22 mouse cellular contexts compared by ENCODE assay signal in the genomic region with DNA sequence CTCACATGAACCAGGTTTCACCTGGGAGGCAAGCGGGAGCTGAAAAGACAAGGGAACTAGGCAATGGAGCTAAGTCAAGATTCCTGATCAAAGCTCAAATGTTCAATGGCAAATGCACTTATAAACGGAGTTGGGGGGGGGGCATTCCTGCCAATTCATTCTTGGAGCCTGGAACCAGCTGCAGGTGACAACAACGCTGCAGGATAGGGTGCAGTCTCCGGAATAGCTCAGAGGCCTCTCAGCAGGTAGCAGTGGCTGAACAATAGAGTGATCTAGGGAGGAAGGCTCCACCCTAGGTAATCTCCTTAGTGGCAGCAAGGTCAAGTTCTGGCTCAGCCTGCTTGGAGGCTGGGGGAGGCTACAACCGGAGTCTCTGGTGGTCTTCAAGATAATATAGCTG. TPM values are rescaled to one million over a fixed set of nuclear protein-coding genes. Genes with fewer than 3 reads are reported as not detected.
A peak's percentile ranks its signal among the peaks of the same experiment; 100 is the strongest.
DNase-seq lines count a peak whose midpoint lies in the region; ATAC-seq and TF ChIP-seq lines count a peak whose summit lies in the region.
"Not testable (repeated sequence)": the region's sequence is repeated elsewhere in the genome, so short reads cannot be mapped to it uniquely, and the experiment has no call there.
"Had no signal": no experiment of that assay in that cellular context is flagged by ENCODE, and none has a peak within 500 bp of the region (broad histone marks: within the 10 kb centered on the region; RNA-seq: fewer than 3 reads in every experiment).

No protein-coding gene starts in this region.

- TF ChIP-seq EP300 in ES-Bruce4 (IDR thresholded peaks at IDR 0.05; ENCODE audit: insufficient read depth, low read depth, low read length) = peak; percentile 85

- not testable (repeated sequence) for H3K4me1 ChIP-seq in ES-Bruce4 (ENCODE audit: control insufficient read depth, insufficient read depth, low read length); ES-E14 (ENCODE audit: control insufficient read depth in 2 of 2, insufficient read depth in 2 of 2, low read length in 2 of 2, poor library complexity in 1 of 2); embryonic facial prominence, embryonic 13.5 days; embryonic facial prominence, embryonic 15.5 days; hindbrain, embryonic 10.5 days (replicated peaks)

- H3K9me3 ChIP-seq in ES-Bruce4 (replicated peaks; ENCODE audit: control insufficient read depth, insufficient read depth, low read length, poor library complexity, severe bottlenecking) = peaks cover 14% of the 10 kb centered on the region
- H3K9me3 ChIP-seq in ES-E14 (ENCODE audit: control insufficient read depth, insufficient read depth, low read depth, low read length); embryonic facial prominence, embryonic 13.5 days; embryonic facial prominence, embryonic 15.5 days (replicated peaks); hindbrain, embryonic 10.5 days: not testable (repeated sequence)

- ATAC-seq in embryonic facial prominence, embryonic 13.5 days (ENCODE audit: insufficient number of reproducible peaks, insufficient read depth, low FRiP score, low TSS enrichment, low read depth); embryonic facial prominence, embryonic 15.5 days (ENCODE audit: insufficient number of reproducible peaks, low FRiP score, low TSS enrichment, low read depth): not testable (repeated sequence)

- WGBS in embryonic facial prominence, embryonic 13.5 days = 52% methylated on average over 5 of the region's 5 CpGs
- 53% methylated on average over 5 of the region's 5 CpGs for WGBS in embryonic facial prominence, embryonic 15.5 days
- WGBS in hindbrain, embryonic 10.5 days = 50% methylated on average over 5 of the region's 5 CpGs

- not testable (repeated sequence) for H3K27me3 ChIP-seq in ES-Bruce4 (ENCODE audit: control insufficient read depth, insufficient read depth, low read length, poor library complexity, severe bottlenecking); embryonic facial prominence, embryonic 13.5 days; embryonic facial prominence, embryonic 15.5 days; hindbrain, embryonic 10.5 days (ENCODE audit: insufficient read depth, poor library complexity, severe bottlenecking)

- H3K4me3 ChIP-seq in ES-Bruce4 (ENCODE audit: low read depth, low read length); ES-E14 (ENCODE audit: insufficient read depth in 1 of 2, low read depth in 1 of 2, low read length in 2 of 2, poor library complexity in 1 of 2, severe bottlenecking in 1 of 2); embryonic facial prominence, embryonic 13.5 days; embryonic facial prominence, embryonic 15.5 days (replicated peaks); hindbrain, embryonic 10.5 days: not testable (repeated sequence)

- in situ Hi-C loops in ES-E14 (cut with MboI; ENCODE audit: low sequenced_read_pairs in 2 of 2, unreplicated experiment in 2 of 2) = not testable (repeated sequence)

- peak overlapping the region; percentile 59 for H3K27ac ChIP-seq in ES-Bruce4 (ENCODE audit: insufficient read depth, low read length)
- H3K27ac ChIP-seq in ES-E14 (ENCODE audit: insufficient read depth, low read depth, low read length, poor library complexity, severe bottlenecking) = not testable (repeated sequence)
- peak overlapping the region; percentile 48; the same call in 1 of the 2 replicates for H3K27ac ChIP-seq in embryonic facial prominence, embryonic 13.5 days
- peak overlapping the region; percentile 5 for H3K27ac ChIP-seq in embryonic facial prominence, embryonic 15.5 days (replicated peaks)
- H3K27ac ChIP-seq in hindbrain, embryonic 10.5 days = peak overlapping the region; percentile 40

- H3K4me2 ChIP-seq in embryonic facial prominence, embryonic 13.5 days; embryonic facial prominence, embryonic 15.5 days (replicated peaks): not testable (repeated sequence)

- peak; percentile 28 for DNase-seq in ES-E14 (ENCODE audit: low read depth, low spot score)
- DNase-seq in ZHBTc4 (ENCODE audit: low read depth, low spot score) = peak; percentile 88
- DNase-seq in hindbrain, embryonic 10.5 days (ENCODE audit: low spot score) = not testable (repeated sequence)

- not testable (repeated sequence) for TF ChIP-seq POLR2A in ES-Bruce4 (IDR thresholded peaks at IDR 0.05; ENCODE audit: insufficient read depth, low read length)

- H3K36me3 ChIP-seq in ES-Bruce4 (ENCODE audit: control insufficient read depth, insufficient read depth, low read length, poor library complexity, severe bottlenecking); ES-E14 (ENCODE audit: control insufficient read depth, insufficient read depth, low read length, poor library complexity, severe bottlenecking); embryonic facial prominence, embryonic 13.5 days; embryonic facial prominence, embryonic 15.5 days; hindbrain, embryonic 10.5 days: not testable (repeated sequence)

- TF ChIP-seq CTCF in ES-Bruce4 (IDR thresholded peaks at IDR 0.05; ENCODE audit: low read depth, low read length) = not testable (repeated sequence)

- H3K9ac ChIP-seq in ES-Bruce4 (ENCODE audit: low read depth, poor library complexity, severe bottlenecking); ES-E14 (ENCODE audit: insufficient read depth, low read depth, low read length, poor library complexity, severe bottlenecking); embryonic facial prominence, embryonic 13.5 days; embryonic facial prominence, embryonic 15.5 days: not testable (repeated sequence)

RNA-seq across cellular contexts. Expression of a gene that starts 28.4 kb away (rescaled TPM):
- not detected in 2 replicates for polyA plus RNA-seq in ES-Bruce4 (2011; ENCODE audit: insufficient read depth, insufficient read length, low read depth, missing spikeins)
- 0.31 TPM in 1 of 2 replicates, not detected in the other for total RNA-seq in ES-E14 (2012; rRNA removed)
- not detected in 2 replicates for polyA plus RNA-seq in embryonic facial prominence, embryonic 13.5 days (2015; fragmentation: Nextera tagmentation; extraction: Ambion mirVana)
- not detected in 2 replicates for polyA plus RNA-seq in embryonic facial prominence, embryonic 15.5 days (2015; fragmentation: Nextera tagmentation; extraction: Ambion mirVana)
- not detected in 2 replicates for polyA plus RNA-seq in hindbrain, embryonic 10.5 days (2016; fragmentation: Nextera tagmentation; extraction: Ambion mirVana)
- total RNA-seq: adrenal gland, adult 2 months; adrenal gland, postnatal 10 days; adrenal gland, postnatal 25 days; adrenal gland, postnatal 4 days; CH12.LX; common myeloid progenitor, adult 5-6 weeks; forebrain, postnatal 0 days; gastrocnemius, adult 18-20 months; MEL had no signal
- polyA plus RNA-seq: adrenal gland, adult 2 months; brain, embryonic 14.5 days; CD4-positive, CD25-positive, alpha-beta regulatory T cell, adult 4 months; embryonic facial prominence, embryonic 11.5 days; erythroblast, embryonic 14.5 days; forebrain, embryonic 11.5 days; forebrain, embryonic 13.5 days; forebrain, embryonic 15.5 days; forebrain, postnatal 0 days had no signal
